Mouse (Mus musculus) myocyte (in vitro differentiated cells): ENCODE results near the gene Kras. TPM values are rescaled to one million over a fixed set of nuclear protein-coding genes. Genes with fewer than 3 reads are reported as not detected.

ENCODE experiments used
- H3K27me3 ChIP-seq: one replicate; pipeline ENCODE4 v1.6.1; 2011; ENCODE audit not compliant: control insufficient read depth, insufficient read depth, insufficient read length
- H3K36me3 ChIP-seq: one replicate; pipeline ENCODE4 v1.6.1; 2011; ENCODE audit not compliant: control insufficient read depth, insufficient read depth
- H3K4me2 ChIP-seq: one replicate; pipeline ENCODE4 v1.6.1; 2011; ENCODE audit warnings: low read depth, control low read depth
- H3K4me3 ChIP-seq: one replicate; pipeline ENCODE4 v1.5.1; 2011; ENCODE audit warnings: mild to moderate bottlenecking, control low read depth, moderate library complexity
- H3K79me2 ChIP-seq: one replicate; pipeline ENCODE4 v1.6.1; 2011; ENCODE audit not compliant: control insufficient read depth, insufficient read depth
- H3ac ChIP-seq: one replicate; pipeline ENCODE4 v1.6.1; 2011; ENCODE audit not compliant: control insufficient read depth, insufficient read length
- CEBPB ChIP-seq: IDR thresholded peaks from 2 replicates; pipeline ENCODE4 v1.6.1; 2011; ENCODE audit warnings: mild to moderate bottlenecking, moderate library complexity; ENCODE audit not compliant: poor library complexity, insufficient read depth, severe bottlenecking
- E2F4 ChIP-seq: IDR thresholded peaks from one replicate; pipeline ENCODE4 v1.6.1; 2011; ENCODE audit warnings: mild to moderate bottlenecking, control low read depth, moderate library complexity; ENCODE audit not compliant: insufficient read depth
- MAX ChIP-seq: IDR thresholded peaks from one replicate; pipeline ENCODE4 v1.6.1; 2011; ENCODE audit warnings: low read depth, mild to moderate bottlenecking, control low read depth
- MYOD1 ChIP-seq, 3 experiments: IDR thresholded peaks; one replicate each; pipeline ENCODE4 v1.6.1; 2011; ENCODE audit warnings: control low read depth in 2 of 3, low read depth in 2 of 3, mild to moderate bottlenecking in 2 of 3, moderate library complexity in 1 of 3; ENCODE audit not compliant: insufficient read length in 2 of 3, control insufficient read depth in 1 of 3
- MYOG ChIP-seq, 3 experiments: IDR thresholded peaks; one replicate each; pipeline ENCODE4 v1.6.1; 2011; ENCODE audit warnings: control low read depth in 2 of 3, low read depth in 2 of 3, mild to moderate bottlenecking in 2 of 3; ENCODE audit not compliant: insufficient read length in 2 of 3, control insufficient read depth in 1 of 3, insufficient read depth in 1 of 3
- POLR2A ChIP-seq: IDR thresholded peaks from one replicate; pipeline ENCODE4 v1.6.1; 2011; ENCODE audit warnings: low read depth, mild to moderate bottlenecking, control low read depth, moderate library complexity; ENCODE audit not compliant: insufficient read length
- POLR2AphosphoS2 ChIP-seq: IDR thresholded peaks from one replicate; pipeline ENCODE4 v1.6.1; 2011; ENCODE audit warnings: low read depth, control low read depth; ENCODE audit not compliant: insufficient read length
- REST ChIP-seq: IDR thresholded peaks from one replicate; pipeline ENCODE4 v1.6.1; 2011; ENCODE audit warnings: mild to moderate bottlenecking, control low read depth, moderate library complexity; ENCODE audit not compliant: insufficient read depth, insufficient read length
- SRF ChIP-seq: IDR thresholded peaks from one replicate; pipeline ENCODE4 v1.6.1; 2011; ENCODE audit warnings: low read depth; ENCODE audit not compliant: control insufficient read depth, insufficient read length
- TCF12 ChIP-seq: IDR thresholded peaks from one replicate; pipeline ENCODE4 v1.6.1; 2011; ENCODE audit warnings: mild to moderate bottlenecking, control low read depth; ENCODE audit not compliant: poor library complexity, insufficient read depth, severe bottlenecking
- TCF3 ChIP-seq: IDR thresholded peaks from one replicate; pipeline ENCODE4 v1.6.1; 2011; ENCODE audit warnings: low read depth, control low read depth; ENCODE audit not compliant: insufficient read length
- USF1 ChIP-seq: IDR thresholded peaks from one replicate; pipeline ENCODE4 v1.6.1; 2011; ENCODE audit warnings: low read depth, mild to moderate bottlenecking, control low read depth, moderate library complexity
- polyA plus RNA-seq: library from polyadenylated mRNA; unstranded; fragments of >200 nt; fragmentation: generic; extraction: Trizol; gene quantifications from one replicate; pipeline ENCODE4 v1.2.1, GENCODE M21; 2012; ENCODE audit warnings: missing spikeins

Kras gene
- polyA plus RNA-seq, 1 experiment, result 15.8 TPM

GRCm38 (mm10) chr6:145291383-145292289 is 41.6 kb upstream of the Kras start:
- TF ChIP-seq TCF3 (no peak), POLR2A (no peak), TCF12 (no peak)
- no peak overlapping the region for H3K4me3 ChIP-seq
- H3K27me3 ChIP-seq, result no peaks in the 10 kb centered on the region

GRCm38 (mm10) chr6:145285656-145286055 is 35.6 kb upstream of the Kras start:
- H3K4me2 ChIP-seq, result no peak overlapping the region

More at GRCm38 (mm10) chr6:145291383-145292289, 41.6 kb upstream of the Kras start:
- Histone ChIP-seq H3K36me3 (no peaks in the 10 kb centered on the region), H3ac (no peak overlapping the region), H3K79me2 (no peaks in the 10 kb centered on the region), H3K4me2 (no peak overlapping the region)

DNA sequence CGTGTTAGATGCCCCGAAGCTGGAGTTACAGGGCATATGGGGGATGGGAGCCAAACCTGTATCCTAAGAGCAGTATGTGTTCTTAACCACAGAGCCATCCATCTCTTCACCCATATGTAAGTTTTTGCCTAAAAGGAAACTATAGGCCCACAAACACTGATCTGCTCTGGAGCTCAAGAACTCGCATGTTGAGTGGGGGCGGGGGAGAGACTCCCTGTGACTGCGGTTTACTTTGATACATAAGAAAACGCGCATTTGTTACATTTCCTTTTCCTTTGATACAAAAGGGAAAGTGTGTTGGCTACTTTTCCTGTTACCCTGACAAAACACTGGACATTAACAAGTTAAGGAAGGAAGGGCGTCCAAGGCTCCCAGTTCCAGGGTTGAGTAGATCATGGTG is 34.2 kb upstream of the Kras start:
- H3ac ChIP-seq, result no peak overlapping the region
- H3K36me3 ChIP-seq, result no peaks in the 10 kb centered on the region
- no peaks in the 10 kb centered on the region for H3K79me2 ChIP-seq
- no peak for TF ChIP-seq SRF
- TF ChIP-seq TCF12, result no peak
- TF ChIP-seq POLR2AphosphoS2, result no peak
- TF ChIP-seq CEBPB, result no peak
- TF ChIP-seq MYOD1 (IDR thresholded peaks at IDR 0.05; ENCODE audit: control insufficient read depth in 1 of 3, insufficient read length in 2 of 3, low read depth in 2 of 3), result no peak
- TF ChIP-seq POLR2A, result no peak
- TF ChIP-seq MYOG (IDR thresholded peaks at IDR 0.05; ENCODE audit: control insufficient read depth in 1 of 3, insufficient read depth in 1 of 3, insufficient read length in 2 of 3, low read depth in 2 of 3), result no peak
- H3K4me2 ChIP-seq, result no peak overlapping the region
- H3K27me3 ChIP-seq, result no peaks in the 10 kb centered on the region
- H3K4me3 ChIP-seq, result no peak overlapping the region

More at GRCm38 (mm10) chr6:145285656-145286055, 35.6 kb upstream of the Kras start:
- H3K4me3 ChIP-seq, result no peak overlapping the region
- no peak overlapping the region for H3ac ChIP-seq
- no peaks in the 10 kb centered on the region for H3K27me3 ChIP-seq
- H3K36me3 ChIP-seq, result no peaks in the 10 kb centered on the region
- TF ChIP-seq TCF12 (no peak), TCF3 (no peak), USF1 (no peak), POLR2A (no peak), MYOG (IDR thresholded peaks at IDR 0.05; ENCODE audit: control insufficient read depth in 1 of 3, insufficient read depth in 1 of 3, insufficient read length in 2 of 3, low read depth in 2 of 3) (no peak), CEBPB (no peak), SRF (no peak), REST (no peak), E2F4 (no peak), MYOD1 (IDR thresholded peaks at IDR 0.05; ENCODE audit: control insufficient read depth in 1 of 3, insufficient read length in 2 of 3, low read depth in 2 of 3) (no peak), POLR2AphosphoS2 (no peak)
- H3K79me2 ChIP-seq, result no peaks in the 10 kb centered on the region

DNA sequence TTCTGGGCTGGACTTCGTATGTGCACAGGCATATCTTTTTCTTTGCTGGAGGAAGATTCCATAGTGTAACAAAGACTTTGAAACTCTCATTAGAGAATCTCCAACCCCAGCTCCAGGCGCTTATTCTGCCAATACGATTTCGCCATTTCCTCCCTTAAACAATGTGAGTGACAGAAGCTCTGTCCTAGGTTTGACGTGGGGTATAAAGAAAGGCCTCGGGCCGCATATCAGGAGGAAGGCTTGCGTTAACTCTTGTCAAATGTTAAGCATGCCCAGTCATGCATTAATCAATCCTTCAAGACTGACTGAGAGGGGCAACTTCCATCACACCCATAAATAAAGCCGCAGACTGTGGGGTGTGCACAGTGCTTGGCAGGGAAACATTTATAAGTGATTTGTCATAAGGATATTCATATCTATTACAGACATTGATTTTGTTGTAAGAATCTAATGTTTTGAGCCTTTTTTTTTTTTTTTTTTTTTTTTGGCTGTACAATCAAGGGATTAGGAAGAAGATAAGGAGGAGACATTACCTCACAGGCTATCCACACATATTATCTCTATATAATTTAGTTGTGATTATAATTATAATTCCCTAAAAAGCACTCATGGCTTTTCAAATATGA is 27.2 kb upstream of the Kras start:
- Histone ChIP-seq H3K4me2 (peak overlapping the region; percentile 86), H3K36me3 (no peaks in the 10 kb centered on the region), H3ac (no peak overlapping the region), H3K27me3 (no peaks in the 10 kb centered on the region), H3K4me3 (no peak overlapping the region), H3K79me2 (no peaks in the 10 kb centered on the region)
- TF ChIP-seq POLR2AphosphoS2 (no peak), USF1 (no peak), MYOG (IDR thresholded peaks at IDR 0.05; ENCODE audit: control insufficient read depth in 1 of 3, insufficient read depth in 1 of 3, insufficient read length in 2 of 3, low read depth in 2 of 3) (no peak), REST (no peak), POLR2A (no peak), TCF12 (no peak), SRF (no peak), TCF3 (no peak)

DNA sequence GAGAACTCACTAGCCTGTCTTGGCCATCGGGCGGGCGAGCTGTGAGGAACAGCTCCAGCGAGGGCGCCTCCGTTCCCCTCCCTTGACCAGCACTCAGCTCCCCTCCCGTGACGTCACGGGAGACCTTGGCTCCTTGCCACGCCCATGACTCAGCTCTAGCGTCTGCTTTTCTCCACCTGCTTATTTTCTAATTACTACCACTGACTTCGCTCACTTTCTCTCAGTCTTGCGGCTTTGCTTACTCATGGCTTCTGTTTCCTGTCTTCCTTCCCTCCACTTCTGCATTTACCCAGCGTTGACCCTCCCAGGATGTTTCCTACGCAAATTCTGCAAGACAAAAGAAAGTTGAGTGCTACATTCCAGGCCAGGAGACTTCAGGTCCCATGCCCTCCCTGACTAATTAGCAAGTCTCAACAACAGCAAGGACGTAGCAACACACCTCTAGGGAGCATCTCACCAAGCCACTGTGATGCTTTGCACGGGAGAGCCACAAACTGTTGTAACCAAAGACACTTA is 26.3 kb upstream of the Kras start:
- H3K79me2 ChIP-seq, result no peaks in the 10 kb centered on the region
- H3K4me2 ChIP-seq, result peak overlapping the region; percentile 86
- H3K36me3 ChIP-seq, result no peaks in the 10 kb centered on the region
- TF ChIP-seq MYOD1 (IDR thresholded peaks at IDR 0.05; ENCODE audit: control insufficient read depth in 1 of 3, insufficient read length in 2 of 3, low read depth in 2 of 3) (peak in 1 of 3 experiments; percentile 30), MYOG (IDR thresholded peaks at IDR 0.05; ENCODE audit: control insufficient read depth in 1 of 3, insufficient read depth in 1 of 3, insufficient read length in 2 of 3, low read depth in 2 of 3) (peak in 1 of 3 experiments; percentile 13), POLR2AphosphoS2 (no peak), MAX (no peak), E2F4 (no peak)
- no peak overlapping the region for H3K4me3 ChIP-seq
- no peak overlapping the region for H3ac ChIP-seq
- H3K27me3 ChIP-seq, result no peaks in the 10 kb centered on the region
